Mouse (Mus musculus): Measurements from ENCODE around the gene Lgals3bp. TPM values are rescaled to one million over a fixed set of nuclear protein-coding genes. Genes with fewer than 3 reads are reported as not detected.

Gene Lgals3bp
- polyA plus RNA-seq (2014; fragmentation: Nextera tagmentation; extraction: Ambion mirVana), result 3.0 TPM in 2 replicates

GRCm38 (mm10) chr11:118401760-118402280 lies at the start of gene Lgals3bp:
TSS of gene Lgals3bp (minus strand) at chr11:118402092.
- no peak for ATAC-seq
- peak; percentile 39 for DNase-seq (ENCODE audit: low spot score)
- no peak within 1 kb of the TSS for H3K9ac ChIP-seq (ENCODE audit: low read length)
- H3K27me3 ChIP-seq (replicated peaks; ENCODE audit: control insufficient read depth, insufficient read depth, low read length), result no peaks in the 10 kb centered on the region
- H3K9me3 ChIP-seq (replicated peaks; ENCODE audit: control insufficient read depth, low read length), result no peaks in the 10 kb centered on the region
- no peak within 1 kb of the TSS for H3K27ac ChIP-seq (ENCODE audit: low read depth, low read length)
- WGBS, result 56% methylated on average over 7 of the region's 7 CpGs
- H3K4me2 ChIP-seq (ENCODE audit: low read length), result no peak within 1 kb of the TSS
- H3K36me3 ChIP-seq (ENCODE audit: control insufficient read depth, insufficient read depth, low read length), result peaks cover 7% of the 10 kb centered on the region
- no peaks in the 10 kb centered on the region for H3K4me1 ChIP-seq (ENCODE audit: control insufficient read depth, insufficient read depth, low read length)
- H3K4me3 ChIP-seq (ENCODE audit: low read depth, low read length), result no peak within 1 kb of the TSS

GRCm38 (mm10) chr11:118451211-118451610 lies 49.3 kb upstream of the Lgals3bp start:
- no peak for ATAC-seq

GRCm38 (mm10) chr11:118448385-118448784 lies 46.5 kb upstream of the Lgals3bp start:
- Histone ChIP-seq H3K9me3 (replicated peaks; ENCODE audit: control insufficient read depth, low read length) (no peaks in the 10 kb centered on the region), H3K27me3 (replicated peaks; ENCODE audit: control insufficient read depth, insufficient read depth, low read length) (0 out of 2 replicates have a peak, but pooled peaks cover 3% of the 10 kb centered on the region), H3K36me3 (ENCODE audit: control insufficient read depth, insufficient read depth, low read length) (no peaks in the 10 kb centered on the region), H3K4me1 (ENCODE audit: control insufficient read depth, insufficient read depth, low read length) (no peaks in the 10 kb centered on the region), H3K9ac (ENCODE audit: low read length) (no peak overlapping the region), H3K27ac (ENCODE audit: low read depth, low read length) (no peak overlapping the region), H3K4me3 (ENCODE audit: low read depth, low read length) (no peak overlapping the region), H3K4me2 (ENCODE audit: low read length) (no peak overlapping the region)
- WGBS, result 88% methylated on average over 8 of the region's 8 CpGs
- ATAC-seq (no peak), DNase-seq (ENCODE audit: low spot score) (no peak)

More at GRCm38 (mm10) chr11:118451211-118451610, 49.3 kb upstream of the Lgals3bp start:
- Histone ChIP-seq H3K36me3 (ENCODE audit: control insufficient read depth, insufficient read depth, low read length) (no peaks in the 10 kb centered on the region), H3K4me1 (ENCODE audit: control insufficient read depth, insufficient read depth, low read length) (no peaks in the 10 kb centered on the region), H3K27ac (ENCODE audit: low read depth, low read length) (no peak overlapping the region), H3K4me3 (ENCODE audit: low read depth, low read length) (no peak overlapping the region), H3K27me3 (replicated peaks; ENCODE audit: control insufficient read depth, insufficient read depth, low read length) (no peaks in the 10 kb centered on the region), H3K9me3 (replicated peaks; ENCODE audit: control insufficient read depth, low read length) (no peaks in the 10 kb centered on the region), H3K9ac (ENCODE audit: low read length) (no peak overlapping the region), H3K4me2 (ENCODE audit: low read length) (no peak overlapping the region)
- DNase-seq (ENCODE audit: low spot score), result no peak
- WGBS, result 85% methylated on average over 6 of the region's 6 CpGs

- no peak for ATAC-seq
- 80% methylated on average over 4 of the region's 4 CpGs for WGBS
- H3K4me2 ChIP-seq (ENCODE audit: low read length), result no peak overlapping the region
- no peaks in the 10 kb centered on the region for H3K4me1 ChIP-seq (ENCODE audit: control insufficient read depth, insufficient read depth, low read length)
- H3K4me3 ChIP-seq (ENCODE audit: low read depth, low read length), result no peak overlapping the region
- no peak overlapping the region for H3K27ac ChIP-seq (ENCODE audit: low read depth, low read length)
- DNase-seq (ENCODE audit: low spot score), result no peak
- no peak overlapping the region for H3K9ac ChIP-seq (ENCODE audit: low read length)
- H3K9me3 ChIP-seq (replicated peaks; ENCODE audit: control insufficient read depth, low read length), result no peaks in the 10 kb centered on the region
- no peaks in the 10 kb centered on the region for H3K36me3 ChIP-seq (ENCODE audit: control insufficient read depth, insufficient read depth, low read length)
- 0 out of 2 replicates have a peak, but pooled peaks cover 3% of the 10 kb centered on the region for H3K27me3 ChIP-seq (replicated peaks; ENCODE audit: control insufficient read depth, insufficient read depth, low read length)
Measured at GRCm38 (mm10) chr11:118447346-118447745, 45.5 kb upstream of the Lgals3bp start.

- H3K4me1 ChIP-seq (ENCODE audit: control insufficient read depth, insufficient read depth, low read length), result no peaks in the 10 kb centered on the region
- 0 out of 2 replicates have a peak, but pooled peaks cover 3% of the 10 kb centered on the region for H3K27me3 ChIP-seq (replicated peaks; ENCODE audit: control insufficient read depth, insufficient read depth, low read length)
- DNase-seq (ENCODE audit: low spot score) (peak; percentile 89), ATAC-seq (peak; percentile 72)
- H3K9me3 ChIP-seq (replicated peaks; ENCODE audit: control insufficient read depth, low read length), result no peaks in the 10 kb centered on the region
- H3K36me3 ChIP-seq (ENCODE audit: control insufficient read depth, insufficient read depth, low read length), result no peaks in the 10 kb centered on the region
- no peak overlapping the region for H3K4me2 ChIP-seq (ENCODE audit: low read length)
- no peak overlapping the region for H3K27ac ChIP-seq (ENCODE audit: low read depth, low read length)
- no peak overlapping the region for H3K9ac ChIP-seq (ENCODE audit: low read length)
- 15% methylated on average over 3 of the region's 3 CpGs for WGBS
- H3K4me3 ChIP-seq (ENCODE audit: low read depth, low read length), result no peak overlapping the region
Measured at GRCm38 (mm10) chr11:118445843-118446242, 44.0 kb upstream of the Lgals3bp start.

- Histone ChIP-seq H3K27ac (ENCODE audit: low read depth, low read length) (no peak overlapping the region), H3K4me3 (ENCODE audit: low read depth, low read length) (no peak overlapping the region), H3K9me3 (replicated peaks; ENCODE audit: control insufficient read depth, low read length) (no peaks in the 10 kb centered on the region), H3K27me3 (replicated peaks; ENCODE audit: control insufficient read depth, insufficient read depth, low read length) (0 out of 2 replicates have a peak, but pooled peaks cover 3% of the 10 kb centered on the region), H3K9ac (ENCODE audit: low read length) (no peak overlapping the region), H3K36me3 (ENCODE audit: control insufficient read depth, insufficient read depth, low read length) (no peaks in the 10 kb centered on the region), H3K4me1 (ENCODE audit: control insufficient read depth, insufficient read depth, low read length) (peaks cover 12% of the 10 kb centered on the region), H3K4me2 (ENCODE audit: low read length) (no peak overlapping the region)
- DNase-seq (ENCODE audit: low spot score), result peak; percentile 80
- peak; percentile 45; the same call in 1 of the 2 replicates for ATAC-seq
- WGBS, result 38% methylated on average over 11 of the region's 11 CpGs
Measured at GRCm38 (mm10) chr11:118443201-118443970, 41.5 kb upstream of the Lgals3bp start.

- WGBS, result 86% methylated on average over 13 of the region's 13 CpGs
- Histone ChIP-seq H3K27ac (ENCODE audit: low read depth, low read length) (no peak overlapping the region), H3K4me3 (ENCODE audit: low read depth, low read length) (no peak overlapping the region), H3K9ac (ENCODE audit: low read length) (no peak overlapping the region), H3K27me3 (replicated peaks; ENCODE audit: control insufficient read depth, insufficient read depth, low read length) (0 out of 2 replicates have a peak, but pooled peaks cover 3% of the 10 kb centered on the region), H3K4me1 (ENCODE audit: control insufficient read depth, insufficient read depth, low read length) (peaks cover 16% of the 10 kb centered on the region), H3K9me3 (replicated peaks; ENCODE audit: control insufficient read depth, low read length) (no peaks in the 10 kb centered on the region), H3K36me3 (ENCODE audit: control insufficient read depth, insufficient read depth, low read length) (no peaks in the 10 kb centered on the region), H3K4me2 (ENCODE audit: low read length) (no peak overlapping the region)
- ATAC-seq (no peak), DNase-seq (ENCODE audit: low spot score) (no peak)
Measured at GRCm38 (mm10) chr11:118442691-118443090, 40.8 kb upstream of the Lgals3bp start.

GRCm38 (mm10) chr11:118438665-118439414 lies 36.9 kb upstream of the Lgals3bp start:
- Histone ChIP-seq H3K4me3 (ENCODE audit: low read depth, low read length) (no peak overlapping the region), H3K27me3 (replicated peaks; ENCODE audit: control insufficient read depth, insufficient read depth, low read length) (no peaks in the 10 kb centered on the region), H3K9me3 (replicated peaks; ENCODE audit: control insufficient read depth, low read length) (no peaks in the 10 kb centered on the region), H3K27ac (ENCODE audit: low read depth, low read length) (peak overlapping the region; percentile 81), H3K36me3 (ENCODE audit: control insufficient read depth, insufficient read depth, low read length) (no peaks in the 10 kb centered on the region), H3K4me1 (ENCODE audit: control insufficient read depth, insufficient read depth, low read length) (peaks cover 30% of the 10 kb centered on the region), H3K4me2 (ENCODE audit: low read length) (0 out of 2 replicates have a peak overlapping the region, but pooled peaks have one; percentile 5), H3K9ac (ENCODE audit: low read length) (no peak overlapping the region; the same call in 1 of the 2 replicates)
- ATAC-seq (peak; percentile 86), DNase-seq (ENCODE audit: low spot score) (peak; percentile 88)
- WGBS, result 9% methylated on average over 11 of the region's 11 CpGs

All from forebrain, embryonic 14.5 days (tissue).